Mouse (Mus musculus): ENCODE measurements around the gene Upk3a. TPM values are rescaled to one million over a fixed set of nuclear protein-coding genes. Genes with fewer than 3 reads are reported as not detected.
A peak's percentile ranks its signal among the peaks of the same experiment; 100 is the strongest.

Gene Upk3a
- 2.4 and 3.3 TPM in 2 replicates for polyA plus RNA-seq (2014; fragmentation: Nextera tagmentation; extraction: Ambion mirVana)

- ATAC-seq (ENCODE audit: insufficient read depth), result peak; percentile 28; the same call in 1 of the 2 replicates
- peak; percentile 58 for DNase-seq
- Histone ChIP-seq H3K4me3 (ENCODE audit: low read depth, low read length) (no peak within 1 kb of the TSS), H3K9me3 (ENCODE audit: low read depth, low read length) (no peaks in the 10 kb centered on the region), H3K36me3 (ENCODE audit: insufficient read depth) (no peaks in the 10 kb centered on the region), H3K27ac (ENCODE audit: low read depth) (no peak within 1 kb of the TSS), H3K4me2 (peak within 1 kb of the TSS; percentile 31; the same call in 1 of the 2 replicates), H3K4me1 (ENCODE audit: insufficient read depth) (peaks cover under 1% of the 10 kb centered on the region), H3K9ac (no peak within 1 kb of the TSS), H3K27me3 (ENCODE audit: insufficient read depth, low read length) (peaks cover 6% of the 10 kb centered on the region; the same call in 1 of the 2 replicates)
- TF ChIP-seq CTCF (IDR thresholded peaks at IDR 0.05; ENCODE audit: low read depth), result no peak
- 7% methylated on average over 21 of the region's 21 CpGs for WGBS
Observed at GRCm38 (mm10) chr15:85016951-85017664, at the start of gene Upk3a. Upk3a (plus strand) TSS chr15:85017141.

- Histone ChIP-seq H3K36me3 (ENCODE audit: insufficient read depth) (0 out of 2 replicates have a peak, but pooled peaks cover 3% of the 10 kb centered on the region), H3K9ac (no peak overlapping the region), H3K4me3 (ENCODE audit: low read depth, low read length) (no peak overlapping the region), H3K9me3 (ENCODE audit: low read depth, low read length) (no peaks in the 10 kb centered on the region), H3K27me3 (ENCODE audit: insufficient read depth, low read length) (no peaks in the 10 kb centered on the region), H3K27ac (ENCODE audit: low read depth) (no peak overlapping the region), H3K4me1 (ENCODE audit: insufficient read depth) (no peaks in the 10 kb centered on the region), H3K4me2 (no peak overlapping the region)
- ATAC-seq (ENCODE audit: insufficient read depth) (no peak), DNase-seq (no peak)
- TF ChIP-seq CTCF (IDR thresholded peaks at IDR 0.05; ENCODE audit: low read depth), result no peak
- 84% methylated on average over 4 of the region's 4 CpGs for WGBS
Observed at GRCm38 (mm10) chr15:84968534-84968933, 48.4 kb upstream of the Upk3a start.

GRCm38 (mm10) chr15:84972860-84973543 lies 43.9 kb upstream of the Upk3a start:
- H3K9me3 ChIP-seq (ENCODE audit: low read depth, low read length), result no peaks in the 10 kb centered on the region
- ATAC-seq (ENCODE audit: insufficient read depth) (no peak), DNase-seq (no peak)
- no peak overlapping the region for H3K9ac ChIP-seq
- 0 out of 2 replicates have a peak, but pooled peaks cover 3% of the 10 kb centered on the region for H3K36me3 ChIP-seq (ENCODE audit: insufficient read depth)
- H3K4me3 ChIP-seq (ENCODE audit: low read depth, low read length), result no peak overlapping the region
- no peak overlapping the region for H3K27ac ChIP-seq (ENCODE audit: low read depth)
- H3K27me3 ChIP-seq (ENCODE audit: insufficient read depth, low read length), result no peaks in the 10 kb centered on the region
- no peaks in the 10 kb centered on the region for H3K4me1 ChIP-seq (ENCODE audit: insufficient read depth)
- no peak overlapping the region for H3K4me2 ChIP-seq
- no peak for TF ChIP-seq CTCF (IDR thresholded peaks at IDR 0.05; ENCODE audit: low read depth)
- 74% methylated on average over 8 of the region's 8 CpGs for WGBS

- Histone ChIP-seq H3K4me1 (ENCODE audit: insufficient read depth) (no peaks in the 10 kb centered on the region), H3K4me2 (no peak overlapping the region), H3K4me3 (ENCODE audit: low read depth, low read length) (no peak overlapping the region), H3K27ac (ENCODE audit: low read depth) (no peak overlapping the region), H3K9me3 (ENCODE audit: low read depth, low read length) (no peaks in the 10 kb centered on the region), H3K27me3 (ENCODE audit: insufficient read depth, low read length) (no peaks in the 10 kb centered on the region), H3K36me3 (ENCODE audit: insufficient read depth) (0 out of 2 replicates have a peak, but pooled peaks cover 3% of the 10 kb centered on the region), H3K9ac (no peak overlapping the region)
- DNase-seq (no peak), ATAC-seq (ENCODE audit: insufficient read depth) (no peak)
- TF ChIP-seq CTCF (IDR thresholded peaks at IDR 0.05; ENCODE audit: low read depth), result no peak
- 58% methylated on average over 3 of the region's 3 CpGs for WGBS
Observed at GRCm38 (mm10) chr15:84973544-84973871, 43.4 kb upstream of the Upk3a start.

- WGBS, result 32% methylated on average over 4 of the region's 4 CpGs
- Histone ChIP-seq H3K36me3 (ENCODE audit: insufficient read depth) (no peaks in the 10 kb centered on the region), H3K4me2 (no peak overlapping the region), H3K9ac (no peak overlapping the region), H3K27me3 (ENCODE audit: insufficient read depth, low read length) (no peaks in the 10 kb centered on the region), H3K4me3 (ENCODE audit: low read depth, low read length) (no peak overlapping the region), H3K4me1 (ENCODE audit: insufficient read depth) (no peaks in the 10 kb centered on the region), H3K9me3 (ENCODE audit: low read depth, low read length) (no peaks in the 10 kb centered on the region), H3K27ac (ENCODE audit: low read depth) (no peak overlapping the region)
- ATAC-seq (ENCODE audit: insufficient read depth), result no peak
- DNase-seq, result no peak
- TF ChIP-seq CTCF (IDR thresholded peaks at IDR 0.05; ENCODE audit: low read depth), result no peak
Observed at GRCm38 (mm10) chr15:84975729-84976128, 41.2 kb upstream of the Upk3a start.

GRCm38 (mm10) chr15:84981609-84982313 lies 35.2 kb upstream of the Upk3a start:
- 60% methylated on average over 9 of the region's 9 CpGs for WGBS
- ATAC-seq (ENCODE audit: insufficient read depth) (no peak), DNase-seq (peak; percentile 50)
- Histone ChIP-seq H3K9me3 (ENCODE audit: low read depth, low read length) (no peaks in the 10 kb centered on the region), H3K36me3 (ENCODE audit: insufficient read depth) (no peaks in the 10 kb centered on the region), H3K4me3 (ENCODE audit: low read depth, low read length) (no peak overlapping the region), H3K27me3 (ENCODE audit: insufficient read depth, low read length) (no peaks in the 10 kb centered on the region), H3K9ac (no peak overlapping the region), H3K4me2 (no peak overlapping the region), H3K4me1 (ENCODE audit: insufficient read depth) (0 out of 2 replicates have a peak, but pooled peaks cover 4% of the 10 kb centered on the region), H3K27ac (ENCODE audit: low read depth) (no peak overlapping the region)
- TF ChIP-seq CTCF (IDR thresholded peaks at IDR 0.05; ENCODE audit: low read depth), result no peak

- no peak for TF ChIP-seq CTCF (IDR thresholded peaks at IDR 0.05; ENCODE audit: low read depth)
- 79% methylated on average over 3 of the region's 3 CpGs for WGBS
- Histone ChIP-seq H3K9me3 (ENCODE audit: low read depth, low read length) (no peaks in the 10 kb centered on the region), H3K4me1 (ENCODE audit: insufficient read depth) (0 out of 2 replicates have a peak, but pooled peaks cover 4% of the 10 kb centered on the region), H3K4me2 (no peak overlapping the region), H3K27me3 (ENCODE audit: insufficient read depth, low read length) (no peaks in the 10 kb centered on the region), H3K36me3 (ENCODE audit: insufficient read depth) (no peaks in the 10 kb centered on the region), H3K27ac (ENCODE audit: low read depth) (no peak overlapping the region), H3K9ac (no peak overlapping the region), H3K4me3 (ENCODE audit: low read depth, low read length) (no peak overlapping the region)
- ATAC-seq (ENCODE audit: insufficient read depth), result no peak
- DNase-seq, result no peak
Observed at GRCm38 (mm10) chr15:84982888-84983287, 34.1 kb upstream of the Upk3a start.

Data from lung, embryonic 14.5 days (tissue).